Mouse (Mus musculus) lung, adult 2 months (tissue): ENCODE results near the gene Znhit6. TPM values are rescaled to one million over a fixed set of nuclear protein-coding genes. Genes with fewer than 3 reads are reported as not detected.

ENCODE experiments used
- DNase-seq: peaks from one replicate; pipeline ENCODE4 v3.0.0; 2022
- H3K4me1 ChIP-seq: fragments of 200-500 bp; 2 replicates; pipeline ENCODE4 v1.6.1; 2011; ENCODE audit warnings: low read length; ENCODE audit not compliant: control insufficient read depth, insufficient read depth
- H3K4me3 ChIP-seq: fragments of 200-500 bp; replicated peaks from 2 replicates; pipeline ENCODE3; 2011; ENCODE audit warnings: low read depth, mild to moderate bottlenecking, control low read depth, low read length; ENCODE audit errors: extremely low read depth
- CTCF ChIP-seq: fragments of 200-500 bp; IDR thresholded peaks from 2 replicates; pipeline ENCODE4 v1.5.1; 2011; ENCODE audit warnings: mild to moderate bottlenecking, low read length, control low read depth; ENCODE audit not compliant: insufficient read depth
- POLR2A ChIP-seq: fragments of 200-500 bp; IDR thresholded peaks from 2 replicates; pipeline ENCODE4 v1.6.1; 2011; ENCODE audit warnings: low read depth, mild to moderate bottlenecking, control low read depth, low read length, borderline replicate concordance; ENCODE audit errors: extremely low read depth
- WGBS: fragments of 180-500 bp; shearing (Covaris S2); methylation state at CpG from one replicate; pipeline ENCODE4 v1.1.7; 2018; 5-methylcytosine and 5-hydroxymethylcytosine counted together
- polyA plus RNA-seq: library from polyadenylated mRNA; depleted of rRNA; stranded (reverse); fragments of >200 nt; gene quantifications from 2 replicates; pipeline ENCODE4 v1.2.3, GENCODE M21; 2012

Znhit6 gene
- polyA plus RNA-seq, 1 experiment = 4.2 TPM

- 73% methylated on average over 5 of the region's 5 CpGs for WGBS
- H3K4me3 ChIP-seq = no peak overlapping the region
- DNase-seq = no peak
- TF ChIP-seq CTCF = no peak
- TF ChIP-seq POLR2A = no peak
- H3K4me1 ChIP-seq = no peaks in the 10 kb centered on the region
These were observed 65.2 kb downstream of the Znhit6 start for GRCm38 (mm10) chr3:145641036-145641685.

GRCm38 (mm10) chr3:145641878-145642277 is 65.9 kb downstream of the Znhit6 start:
- no peak for DNase-seq
- no peaks in the 10 kb centered on the region for H3K4me1 ChIP-seq
- TF ChIP-seq POLR2A (no peak), CTCF (no peak)
- 40% methylated on average over 3 of the region's 3 CpGs for WGBS
- no peak overlapping the region for H3K4me3 ChIP-seq

GRCm38 (mm10) chr3:145642861-145643260 is 66.9 kb downstream of the Znhit6 start:
- Histone ChIP-seq H3K4me1 (no peaks in the 10 kb centered on the region), H3K4me3 (no peak overlapping the region)
- 65% methylated on average over 11 of the region's 11 CpGs for WGBS
- DNase-seq = no peak
- no peak for TF ChIP-seq POLR2A
- TF ChIP-seq CTCF = no peak

GRCm38 (mm10) chr3:145645463-145645862 is 69.5 kb downstream of the Znhit6 start:
- no peaks in the 10 kb centered on the region for H3K4me1 ChIP-seq
- H3K4me3 ChIP-seq = no peak overlapping the region
- DNase-seq = no peak
- WGBS = 78% methylated on average over 6 of the region's 6 CpGs
- TF ChIP-seq POLR2A (no peak), CTCF (no peak)

GRCm38 (mm10) chr3:145646009-145646408 is 70.0 kb downstream of the Znhit6 start:
- no peak for DNase-seq
- no peak overlapping the region for H3K4me3 ChIP-seq
- TF ChIP-seq CTCF = no peak
- TF ChIP-seq POLR2A = no peak
- 76% methylated on average over 3 of the region's 3 CpGs for WGBS
- no peaks in the 10 kb centered on the region for H3K4me1 ChIP-seq

- DNase-seq = no peak
- TF ChIP-seq CTCF (no peak), POLR2A (no peak)
- Histone ChIP-seq H3K4me3 (no peak overlapping the region), H3K4me1 (peaks cover 2% of the 10 kb centered on the region)
- WGBS = 85% methylated on average over 2 of the region's 2 CpGs
These were observed 70.7 kb downstream of the Znhit6 start for GRCm38 (mm10) chr3:145646666-145647065.

GRCm38 (mm10) chr3:145647416-145647815 is 71.4 kb downstream of the Znhit6 start:
- no peak for DNase-seq
- 94% methylated on average over 18 of the region's 18 CpGs for WGBS
- H3K4me3 ChIP-seq = no peak overlapping the region
- no peak for TF ChIP-seq CTCF
- TF ChIP-seq POLR2A = no peak; the same call in 1 of the 2 replicates
- H3K4me1 ChIP-seq = peaks cover 4% of the 10 kb centered on the region

GRCm38 (mm10) chr3:145648097-145648931 is 72.3 kb downstream of the Znhit6 start:
- peak; percentile 31; the same call in 1 of the 2 replicates for TF ChIP-seq CTCF
- peak; percentile 40; the same call in 1 of the 2 replicates for TF ChIP-seq POLR2A
- no peak for DNase-seq
- peaks cover 8% of the 10 kb centered on the region for H3K4me1 ChIP-seq
- WGBS = 18% methylated on average over 26 of the region's 26 CpGs
- H3K4me3 ChIP-seq = peak overlapping the region; percentile 81

- H3K4me1 ChIP-seq = peaks cover 8% of the 10 kb centered on the region
- 2% methylated on average over 49 of the region's 49 CpGs for WGBS
- DNase-seq = peak; percentile 64
- TF ChIP-seq POLR2A (peak; percentile 47; the same call in 1 of the 2 replicates), CTCF (no peak)
- H3K4me3 ChIP-seq = peak overlapping the region; percentile 81
These were observed 73.2 kb downstream of the Znhit6 start for GRCm38 (mm10) chr3:145648991-145649851.
